Mouse (Mus musculus): ENCODE data around the gene Fars2. TPM values are rescaled to one million over a fixed set of nuclear protein-coding genes. Genes with fewer than 3 reads are reported as not detected.

The Fars2 gene
- polyA plus RNA-seq, 1 experiment from 2014 or later: 28.9 TPM

DNA sequence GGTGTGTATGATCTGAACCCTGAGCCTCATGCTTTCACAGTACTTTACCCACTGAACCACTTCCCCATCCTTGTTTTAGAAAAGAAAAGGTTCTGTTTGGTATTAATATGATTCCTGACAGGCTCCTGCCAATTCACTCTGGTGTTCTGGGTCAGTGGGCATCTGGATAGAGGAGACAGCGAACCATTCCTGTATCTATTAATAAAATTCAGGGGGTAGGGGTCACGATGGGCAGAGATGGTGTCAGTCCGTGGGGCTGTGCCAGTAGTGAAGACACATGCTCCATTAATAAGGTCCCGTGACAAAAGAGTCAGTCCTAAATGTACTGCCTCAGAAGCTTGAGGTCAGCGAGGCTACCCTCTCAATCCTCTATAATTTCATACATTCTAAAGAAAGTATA is 4.0 kb upstream of the Fars2 start:
- WGBS: 82% methylated on average over 5 of the region's 5 CpGs
- Histone ChIP-seq H3K4me3 (no peak overlapping the region), H3K9me3 (no peaks in the 10 kb centered on the region), H3K36me3 (no peaks in the 10 kb centered on the region), H3K27ac (replicated peaks) (no peak overlapping the region), H3K4me2 (no peak overlapping the region), H3K27me3 (no peaks in the 10 kb centered on the region), H3K9ac (no peak overlapping the region), H3K4me1 (replicated peaks) (peaks cover 16% of the 10 kb centered on the region)
- no peak for ATAC-seq (ENCODE audit: low read depth)

- Histone ChIP-seq H3K9me3 (no peaks in the 10 kb centered on the region), H3K27me3 (no peaks in the 10 kb centered on the region), H3K9ac (peak overlapping the region; percentile 85), H3K36me3 (no peaks in the 10 kb centered on the region), H3K27ac (replicated peaks) (peak overlapping the region; percentile 96; the same call in 1 of the 2 replicates), H3K4me2 (peak overlapping the region; percentile 94), H3K4me3 (peak overlapping the region; percentile 66), H3K4me1 (replicated peaks) (peaks cover 20% of the 10 kb centered on the region)
- peak; percentile 33 for ATAC-seq (ENCODE audit: low read depth)
- WGBS: 8% methylated on average over 21 of the region's 21 CpGs
Measured at GRCm38 (mm10) chr13:36116520-36117142, 581 bp upstream of the Fars2 start.

DNA sequence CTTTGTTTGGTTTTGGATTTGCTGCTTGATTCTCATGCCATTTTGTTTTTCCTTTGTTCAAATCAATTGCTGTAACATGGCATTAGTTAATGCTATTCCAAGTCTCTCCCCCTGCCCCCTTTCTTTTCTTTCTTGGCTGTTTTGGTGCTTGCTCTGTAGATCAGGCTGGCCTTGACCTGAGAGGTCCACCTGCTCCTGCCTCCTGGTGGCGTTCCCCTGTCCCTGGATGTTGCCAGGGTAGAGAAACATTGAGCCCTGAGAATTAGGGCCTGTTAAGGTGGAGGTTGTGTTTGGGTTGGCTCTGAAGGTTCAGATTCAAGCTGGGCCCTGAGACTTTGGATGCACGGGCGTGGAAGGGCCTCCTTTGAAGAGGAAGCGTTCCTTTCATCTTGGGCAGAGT is 2.5 kb downstream of the Fars2 start:
- no peaks in the 10 kb centered on the region for H3K27me3 ChIP-seq
- H3K4me2 ChIP-seq: no peak overlapping the region
- 82% methylated on average over 4 of the region's 4 CpGs for WGBS
- H3K4me1 ChIP-seq (replicated peaks): peaks cover 20% of the 10 kb centered on the region
- no peaks in the 10 kb centered on the region for H3K9me3 ChIP-seq
- H3K4me3 ChIP-seq: no peak overlapping the region
- no peak for ATAC-seq (ENCODE audit: low read depth)
- no peak overlapping the region for H3K9ac ChIP-seq
- H3K27ac ChIP-seq (replicated peaks): no peak overlapping the region
- H3K36me3 ChIP-seq: no peaks in the 10 kb centered on the region

- no peaks in the 10 kb centered on the region for H3K27me3 ChIP-seq
- no peak for ATAC-seq (ENCODE audit: low read depth)
- H3K4me1 ChIP-seq (replicated peaks): peaks cover 18% of the 10 kb centered on the region
- H3K9ac ChIP-seq: no peak overlapping the region
- H3K9me3 ChIP-seq: no peaks in the 10 kb centered on the region
- no peak overlapping the region for H3K4me2 ChIP-seq
- H3K36me3 ChIP-seq: no peaks in the 10 kb centered on the region
- H3K27ac ChIP-seq (replicated peaks): no peak overlapping the region
- H3K4me3 ChIP-seq: no peak overlapping the region
Measured at GRCm38 (mm10) chr13:36120606-36121005, 3.4 kb downstream of the Fars2 start.

- Histone ChIP-seq H3K9me3 (no peaks in the 10 kb centered on the region; the same call in 1 of the 2 replicates), H3K4me3 (no peak overlapping the region), H3K27ac (replicated peaks) (no peak overlapping the region), H3K9ac (no peak overlapping the region), H3K4me1 (replicated peaks) (no peaks in the 10 kb centered on the region), H3K4me2 (no peak overlapping the region), H3K36me3 (no peaks in the 10 kb centered on the region), H3K27me3 (no peaks in the 10 kb centered on the region)
- ATAC-seq (ENCODE audit: low read depth): no peak
- WGBS: 86% methylated on average over 2 of the region's 2 CpGs
Measured at GRCm38 (mm10) chr13:36129360-36130054, 12.3 kb downstream of the Fars2 start.

- Histone ChIP-seq H3K4me2 (no peak overlapping the region), H3K9ac (no peak overlapping the region), H3K4me3 (no peak overlapping the region), H3K27ac (replicated peaks) (no peak overlapping the region), H3K9me3 (no peaks in the 10 kb centered on the region; the same call in 1 of the 2 replicates), H3K27me3 (no peaks in the 10 kb centered on the region), H3K4me1 (replicated peaks) (no peaks in the 10 kb centered on the region), H3K36me3 (no peaks in the 10 kb centered on the region)
- WGBS: 89% methylated on average over 5 of the region's 5 CpGs
- ATAC-seq (ENCODE audit: low read depth): no peak
Measured at GRCm38 (mm10) chr13:36131401-36131800, 14.2 kb downstream of the Fars2 start.

GRCm38 (mm10) chr13:36131992-36132649 is 14.9 kb downstream of the Fars2 start:
- no peak for ATAC-seq (ENCODE audit: low read depth)
- Histone ChIP-seq H3K9ac (no peak overlapping the region), H3K9me3 (no peaks in the 10 kb centered on the region; the same call in 1 of the 2 replicates), H3K4me1 (replicated peaks) (no peaks in the 10 kb centered on the region), H3K27ac (replicated peaks) (no peak overlapping the region), H3K36me3 (no peaks in the 10 kb centered on the region), H3K27me3 (no peaks in the 10 kb centered on the region), H3K4me3 (no peak overlapping the region), H3K4me2 (no peak overlapping the region)
- WGBS: 74% methylated on average over 5 of the region's 5 CpGs

- no peaks in the 10 kb centered on the region for H3K36me3 ChIP-seq
- no peak overlapping the region for H3K9ac ChIP-seq
- no peak overlapping the region for H3K27ac ChIP-seq (replicated peaks)
- no peaks in the 10 kb centered on the region for H3K4me1 ChIP-seq (replicated peaks)
- H3K4me3 ChIP-seq: no peak overlapping the region
- no peaks in the 10 kb centered on the region for H3K27me3 ChIP-seq
- no peak overlapping the region for H3K4me2 ChIP-seq
- H3K9me3 ChIP-seq: no peaks in the 10 kb centered on the region
- ATAC-seq (ENCODE audit: low read depth): no peak
- WGBS: 90% methylated on average over 5 of the region's 5 CpGs
Measured at GRCm38 (mm10) chr13:36139703-36140102, 22.5 kb downstream of the Fars2 start.

DNA sequence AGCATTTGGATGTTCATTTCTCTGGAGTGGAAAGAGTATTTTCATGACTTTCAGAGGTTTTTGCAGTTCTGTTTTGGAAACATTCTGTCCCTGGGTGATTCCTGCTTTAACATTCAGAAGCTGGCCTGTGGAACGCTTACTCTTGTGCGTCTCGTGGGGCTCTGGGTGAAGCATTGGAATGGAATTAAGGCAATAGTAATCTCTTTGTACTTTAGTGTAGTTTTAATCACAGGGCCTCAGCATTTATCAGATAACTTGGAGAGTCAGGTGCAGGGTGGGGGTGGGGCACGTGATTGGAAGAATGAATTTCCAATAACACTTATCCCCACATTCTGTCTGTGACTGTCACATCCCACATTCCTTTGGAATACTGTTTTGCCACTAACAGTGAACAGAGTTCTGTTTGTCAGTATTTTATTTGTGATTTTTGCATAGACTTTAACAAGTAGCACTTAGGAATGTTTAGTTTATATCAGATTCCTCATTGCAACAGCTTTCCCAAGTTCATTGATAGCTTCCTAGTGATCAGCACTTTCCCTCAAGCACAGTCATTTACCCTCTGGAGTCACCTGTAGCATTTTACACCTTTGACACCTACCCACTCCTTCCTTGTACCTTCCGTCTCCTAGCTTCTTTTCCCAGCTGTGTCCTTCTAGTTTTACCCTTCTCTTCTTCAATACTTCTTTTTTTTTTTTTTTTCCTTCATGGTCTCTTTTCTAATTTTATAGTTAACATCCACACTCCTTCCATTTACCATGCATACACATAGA is 23.2 kb downstream of the Fars2 start:
- no peak overlapping the region for H3K9ac ChIP-seq
- H3K4me2 ChIP-seq: no peak overlapping the region
- no peaks in the 10 kb centered on the region for H3K36me3 ChIP-seq
- H3K27ac ChIP-seq (replicated peaks): no peak overlapping the region
- no peaks in the 10 kb centered on the region for H3K9me3 ChIP-seq
- ATAC-seq (ENCODE audit: low read depth): no peak
- no peaks in the 10 kb centered on the region for H3K4me1 ChIP-seq (replicated peaks)
- no peaks in the 10 kb centered on the region for H3K27me3 ChIP-seq
- 83% methylated on average over 5 of the region's 5 CpGs for WGBS
- H3K4me3 ChIP-seq: no peak overlapping the region

- no peak overlapping the region for H3K4me3 ChIP-seq
- H3K27ac ChIP-seq (replicated peaks): no peak overlapping the region
- no peak overlapping the region for H3K4me2 ChIP-seq
- ATAC-seq (ENCODE audit: low read depth): no peak
- no peaks in the 10 kb centered on the region for H3K9me3 ChIP-seq
- no peaks in the 10 kb centered on the region for H3K36me3 ChIP-seq
- 74% methylated on average over 1 of the region's 1 CpGs for WGBS
- no peak overlapping the region for H3K9ac ChIP-seq
- H3K4me1 ChIP-seq (replicated peaks): peaks cover 12% of the 10 kb centered on the region
- H3K27me3 ChIP-seq: no peaks in the 10 kb centered on the region
Measured at GRCm38 (mm10) chr13:36145601-36146000, 28.4 kb downstream of the Fars2 start.

- H3K4me2 ChIP-seq: no peak overlapping the region
- H3K9ac ChIP-seq: no peak overlapping the region
- H3K27me3 ChIP-seq: no peaks in the 10 kb centered on the region
- no peaks in the 10 kb centered on the region for H3K9me3 ChIP-seq
- no peaks in the 10 kb centered on the region for H3K36me3 ChIP-seq
- no peak overlapping the region for H3K4me3 ChIP-seq
- no peak overlapping the region for H3K27ac ChIP-seq (replicated peaks)
- no peak for ATAC-seq (ENCODE audit: low read depth)
- WGBS: 46% methylated on average over 6 of the region's 6 CpGs
- H3K4me1 ChIP-seq (replicated peaks): peaks cover 12% of the 10 kb centered on the region
Measured at GRCm38 (mm10) chr13:36149175-36149939, 32.1 kb downstream of the Fars2 start.
